Mouse (Mus musculus): ENCODE measurements around the gene Zim1.

Zim1 gene

DNA sequence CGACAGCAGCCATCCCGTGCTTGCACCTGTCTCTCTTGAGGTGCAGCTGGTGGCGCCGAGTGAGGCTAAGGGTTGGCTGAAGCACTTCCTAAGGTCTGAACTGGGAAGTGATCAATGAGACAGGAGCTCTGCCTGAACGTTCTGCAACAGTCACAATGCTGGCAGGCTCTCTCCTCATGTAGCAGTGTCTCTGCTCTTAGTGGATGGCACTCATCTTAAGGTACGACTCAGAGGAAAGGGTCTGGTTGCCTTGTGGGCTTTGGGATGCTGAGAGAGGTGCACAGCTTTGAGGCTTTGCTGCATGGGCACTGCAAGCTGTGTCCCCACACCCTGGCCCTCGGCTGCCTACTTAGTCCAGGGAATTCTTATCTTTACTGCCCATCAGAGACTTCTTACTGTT is 45.0 kb downstream of the Zim1 start:
- DNase-seq (ENCODE audit: low spot score) = no peak

DNA sequence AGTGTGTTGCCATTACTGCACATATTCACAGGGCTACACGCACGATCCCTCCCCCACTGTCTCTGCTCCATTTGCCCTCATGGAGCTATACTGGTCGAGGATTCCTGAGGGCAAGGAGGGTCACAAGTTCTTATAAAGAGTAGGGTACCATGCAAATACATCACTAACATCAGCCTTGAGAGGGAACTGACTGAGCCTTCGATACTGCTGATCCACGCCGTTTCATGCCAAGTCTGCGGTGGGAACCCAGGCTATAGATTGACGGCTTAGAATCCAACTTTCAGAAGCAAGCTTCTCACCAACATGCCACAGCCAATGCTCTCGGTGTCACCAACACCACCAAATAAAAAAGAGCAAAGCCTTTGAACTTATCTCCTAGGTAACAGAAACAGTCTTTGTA is 45.7 kb downstream of the Zim1 start:
- DNase-seq (ENCODE audit: low spot score) = no peak

DNA sequence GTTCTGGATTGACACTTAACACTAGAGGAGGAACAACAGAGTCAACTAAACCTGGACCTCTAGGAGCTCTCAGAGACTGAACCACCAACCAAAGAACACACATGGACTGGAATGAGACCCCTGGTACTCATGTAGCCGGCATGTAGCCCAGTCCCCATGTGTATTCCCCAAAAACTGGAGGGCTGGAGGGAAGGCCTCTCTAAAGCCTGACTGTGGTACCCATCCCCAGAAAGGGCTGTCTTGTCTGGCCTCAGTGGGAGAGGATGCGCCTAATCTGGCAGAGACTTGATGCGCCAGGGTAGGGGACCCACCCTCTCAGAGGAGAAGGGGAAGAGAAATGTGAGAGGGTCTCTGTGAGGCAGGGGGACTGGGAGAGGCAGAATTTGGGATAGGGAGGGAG is 50.4 kb downstream of the Zim1 start:
- DNase-seq (ENCODE audit: low spot score) = no peak

DNA sequence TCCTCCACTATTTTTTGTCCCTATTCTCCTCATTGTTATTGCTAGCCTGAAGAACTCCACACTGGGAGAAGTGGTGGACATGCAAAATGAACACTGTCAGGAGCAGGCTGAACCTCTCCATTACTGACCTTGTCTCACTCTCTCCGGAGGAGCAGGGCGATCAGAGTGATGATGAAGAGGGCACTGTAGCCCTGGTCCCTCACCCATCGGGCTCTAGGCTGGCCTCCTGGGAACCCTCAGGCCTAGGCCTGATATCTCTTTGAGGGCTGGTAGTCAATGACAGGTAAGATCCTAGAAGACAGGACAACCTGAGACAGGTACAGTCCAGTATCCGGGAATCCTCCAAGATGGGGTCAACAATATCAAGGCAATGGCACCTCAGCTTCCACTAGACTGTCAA is 58.2 kb downstream of the Zim1 start:
- no peak for DNase-seq (ENCODE audit: low spot score)

GRCm38 (mm10) chr7:6636741-6637140 is 59.5 kb downstream of the Zim1 start:
- no peak for DNase-seq (ENCODE audit: low spot score)

GRCm38 (mm10) chr7:6635831-6636230 is 60.4 kb downstream of the Zim1 start:
- no peak for DNase-seq (ENCODE audit: low spot score)

Data from MN1 (cell line).